In the genomic region with DNA sequence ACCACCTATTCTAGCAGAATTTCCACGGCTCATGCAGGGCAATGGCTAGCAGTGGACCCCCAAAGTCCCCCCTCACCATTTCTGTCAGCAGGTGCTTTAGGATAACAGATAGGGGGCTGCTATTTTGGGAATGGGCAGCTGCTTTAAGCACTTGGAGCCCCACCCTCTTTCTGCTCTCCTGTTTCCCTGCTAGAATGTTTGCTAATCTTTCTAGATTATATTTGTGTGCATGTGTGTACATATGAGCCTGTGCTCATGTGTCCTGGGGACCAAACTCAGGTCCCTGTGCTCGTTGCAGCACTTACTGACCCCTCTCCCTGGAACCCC, we compare ENCODE assay signal across 13 mouse cellular contexts.
"Had no signal": no experiment of that assay in that cellular context is flagged by ENCODE, and none has a peak within 500 bp of the region (broad histone marks: within the 10 kb centered on the region; RNA-seq: fewer than 3 reads in every experiment).

No protein-coding gene starts in this region.

- H3K27me3 ChIP-seq: liver, embryonic 13.5 days; midbrain, embryonic 12.5 days had no signal

- DNase-seq: kidney, postnatal 25 days; layer of hippocampus, adult 9-11 months; layer of hippocampus, postnatal 36 days; liver, embryonic 13.5 days; lung, adult 2 months; lung, postnatal 14 days; thymus, adult 18-20 months; thymus, postnatal 36 days had no signal

- H3K27ac ChIP-seq: kidney, postnatal 0 days; layer of hippocampus, adult 2 months; left cerebral cortex, adult 2 months; liver, embryonic 13.5 days; midbrain, embryonic 12.5 days had no signal

- H3K9me3 ChIP-seq: liver, embryonic 13.5 days; midbrain, embryonic 12.5 days had no signal

- H3K4me3 ChIP-seq: layer of hippocampus, adult 2 months; left cerebral cortex, adult 2 months; liver, embryonic 13.5 days; midbrain, embryonic 12.5 days had no signal

- ATAC-seq: midbrain, embryonic 16.5 days had no signal

- H3K4me1 ChIP-seq: midbrain, embryonic 12.5 days had no signal

- H3K36me3 ChIP-seq: liver, embryonic 13.5 days; midbrain, embryonic 12.5 days had no signal

- H3K9ac ChIP-seq: liver, embryonic 13.5 days; midbrain, embryonic 12.5 days had no signal

- H3K4me2 ChIP-seq: liver, embryonic 13.5 days; midbrain, embryonic 12.5 days had no signal
